Mouse (Mus musculus) liver, embryonic 14.5 days (tissue): ENCODE results near the gene Dnajc1.

Source experiments
- CTCF ChIP-seq: IDR thresholded peaks from 2 replicates; pipeline ENCODE4 v1.5.1; 2016; ENCODE audit warnings: antibody characterized with exemption, low read depth, control low read depth
- EP300 ChIP-seq: IDR thresholded peaks from 2 replicates; pipeline ENCODE4 v1.6.1; 2016; ENCODE audit warnings: antibody characterized with exemption, low read depth

GRCm38 (mm10) chr2:18401771-18402170 is 9.1 kb upstream of the Dnajc1 start:
- TF ChIP-seq CTCF (no peak), EP300 (no peak)
